Mouse (Mus musculus): ENCODE data around the gene Ankle2. TPM values are rescaled to one million over a fixed set of nuclear protein-coding genes. Genes with fewer than 3 reads are reported as not detected.
A peak's percentile ranks its signal among the peaks of the same experiment; 100 is the strongest.

Ankle2 gene
- total RNA-seq (2015; ENCODE audit: low replicate concordance) (24.0 and 31.5 TPM in 2 replicates), total RNA-seq (2017; ENCODE audit: low replicate concordance) (25.6 and 41.6 TPM in 2 replicates)

GRCm38 (mm10) chr5:110230780-110231461 lies at the start of gene Ankle2:
Ankle2 (plus strand) TSS chr5:110231004.
- peak; percentile 94 for ATAC-seq (replicated peaks; ENCODE audit: low FRiP score, poor library complexity, severe bottlenecking)

GRCm38 (mm10) chr5:110181716-110182115 lies 49.1 kb upstream of the Ankle2 start:
- no peak for ATAC-seq (replicated peaks; ENCODE audit: low FRiP score, poor library complexity, severe bottlenecking)

- peak; percentile 58; the same call in 1 of the 2 replicates for ATAC-seq (replicated peaks; ENCODE audit: low FRiP score, poor library complexity, severe bottlenecking)
Observed at GRCm38 (mm10) chr5:110203164-110203895, 27.5 kb upstream of the Ankle2 start.

GRCm38 (mm10) chr5:110204777-110205176 lies 26.0 kb upstream of the Ankle2 start:
- ATAC-seq (replicated peaks; ENCODE audit: low FRiP score, poor library complexity, severe bottlenecking), result no peak

- ATAC-seq (replicated peaks; ENCODE audit: low FRiP score, poor library complexity, severe bottlenecking), result no peak
Observed at GRCm38 (mm10) chr5:110211312-110211711, 19.5 kb upstream of the Ankle2 start.

- ATAC-seq (replicated peaks; ENCODE audit: low FRiP score, poor library complexity, severe bottlenecking), result no peak
Observed at GRCm38 (mm10) chr5:110216780-110217179, 14.0 kb upstream of the Ankle2 start.

- no peak for ATAC-seq (replicated peaks; ENCODE audit: low FRiP score, poor library complexity, severe bottlenecking)
Observed at GRCm38 (mm10) chr5:110220331-110220730, 10.5 kb upstream of the Ankle2 start.

- ATAC-seq (replicated peaks; ENCODE audit: low FRiP score, poor library complexity, severe bottlenecking), result no peak
Observed at GRCm38 (mm10) chr5:110222757-110223156, 8.0 kb upstream of the Ankle2 start.

GRCm38 (mm10) chr5:110225056-110225455 lies 5.7 kb upstream of the Ankle2 start:
- ATAC-seq (replicated peaks; ENCODE audit: low FRiP score, poor library complexity, severe bottlenecking), result no peak

GRCm38 (mm10) chr5:110227336-110227883 lies 3.4 kb upstream of the Ankle2 start:
- no peak for ATAC-seq (replicated peaks; ENCODE audit: low FRiP score, poor library complexity, severe bottlenecking)

- ATAC-seq (replicated peaks; ENCODE audit: low FRiP score, poor library complexity, severe bottlenecking), result no peak; the same call in 1 of the 2 replicates
Observed at GRCm38 (mm10) chr5:110230401-110230779, 414 bp upstream of the Ankle2 start.

- no peak for ATAC-seq (replicated peaks; ENCODE audit: low FRiP score, poor library complexity, severe bottlenecking)
Observed at GRCm38 (mm10) chr5:110231638-110232037, 834 bp downstream of the Ankle2 start.

GRCm38 (mm10) chr5:110232346-110232745 lies 1.5 kb downstream of the Ankle2 start:
- ATAC-seq (replicated peaks; ENCODE audit: low FRiP score, poor library complexity, severe bottlenecking), result no peak

GRCm38 (mm10) chr5:110244091-110244490 lies 13.3 kb downstream of the Ankle2 start:
- no peak for ATAC-seq (replicated peaks; ENCODE audit: low FRiP score, poor library complexity, severe bottlenecking)

- ATAC-seq (replicated peaks; ENCODE audit: low FRiP score, poor library complexity, severe bottlenecking), result no peak
Observed at GRCm38 (mm10) chr5:110266941-110267340, 36.1 kb downstream of the Ankle2 start.

GRCm38 (mm10) chr5:110269141-110270101 lies 38.6 kb downstream of the Ankle2 start, which contains the start of gene Pgam5:
Pgam5 (minus strand) TSS chr5:110269913.
- ATAC-seq (replicated peaks; ENCODE audit: low FRiP score, poor library complexity, severe bottlenecking), result peak; percentile 90

- ATAC-seq (replicated peaks; ENCODE audit: low FRiP score, poor library complexity, severe bottlenecking), result no peak
Observed at GRCm38 (mm10) chr5:110270242-110270641, 39.4 kb downstream of the Ankle2 start.

GRCm38 (mm10) chr5:110274147-110274546 lies 43.3 kb downstream of the Ankle2 start:
- ATAC-seq (replicated peaks; ENCODE audit: low FRiP score, poor library complexity, severe bottlenecking), result no peak

- no peak for ATAC-seq (replicated peaks; ENCODE audit: low FRiP score, poor library complexity, severe bottlenecking)
Observed at GRCm38 (mm10) chr5:110274846-110275245, 44.0 kb downstream of the Ankle2 start.

GRCm38 (mm10) chr5:110276391-110276790 lies 45.6 kb downstream of the Ankle2 start:
- ATAC-seq (replicated peaks; ENCODE audit: low FRiP score, poor library complexity, severe bottlenecking), result no peak
